Mouse (Mus musculus) liver, embryonic 13.5 days (tissue): ENCODE data around the gene Spg7. TPM values are rescaled to one million over a fixed set of nuclear protein-coding genes. Genes with fewer than 3 reads are reported as not detected.
"Not testable (repeated sequence)": the region's sequence is repeated elsewhere in the genome, so short reads cannot be mapped to it uniquely, and the experiment has no call there.

Experiments
- ATAC-seq: fragments of 200-750 bp; cut with Nextera tagmentation; 2 replicates; pipeline ENCODE4 v1.8.0; 2017; ENCODE audit warnings: low read depth, mild to moderate bottlenecking, moderate number of reproducible peaks, moderate library complexity
- DNase-seq: peaks from one replicate; pipeline ENCODE4 v3.0.0; 2022
- H3K27ac ChIP-seq: fragments of 300-500 bp; sonication (generic); 2 replicates; pipeline ENCODE4 v1.5.1; 2015; ENCODE audit warnings: moderate library complexity, mild to moderate bottlenecking, inconsistent platforms
- H3K27me3 ChIP-seq: fragments of 300-500 bp; sonication (generic); 2 replicates; pipeline ENCODE4 v1.6.1; 2015; ENCODE audit warnings: mild to moderate bottlenecking, inconsistent platforms
- H3K36me3 ChIP-seq: fragments of 300-500 bp; sonication (generic); 2 replicates; pipeline ENCODE4 v1.6.1; 2015; ENCODE audit warnings: mild to moderate bottlenecking, inconsistent platforms
- H3K4me1 ChIP-seq: fragments of 300-500 bp; sonication (generic); replicated peaks from 2 replicates; pipeline ENCODE4 v1.6.1; 2015; ENCODE audit warnings: inconsistent platforms
- H3K4me2 ChIP-seq: fragments of 300-500 bp; sonication (generic); 2 replicates; pipeline ENCODE4 v1.6.1; 2015; ENCODE audit warnings: inconsistent platforms, mild to moderate bottlenecking, moderate library complexity
- H3K4me3 ChIP-seq: fragments of 300-500 bp; sonication (generic); replicated peaks from 2 replicates; pipeline ENCODE4 v1.5.1; 2015; ENCODE audit warnings: mild to moderate bottlenecking, inconsistent platforms
- H3K9ac ChIP-seq: fragments of 300-500 bp; sonication (generic); 2 replicates; pipeline ENCODE4 v1.6.1; 2015; ENCODE audit warnings: mild to moderate bottlenecking, inconsistent platforms
- H3K9me3 ChIP-seq: fragments of 300-500 bp; sonication (generic); replicated peaks from 2 replicates; pipeline ENCODE4 v1.6.1; 2016; ENCODE audit warnings: inconsistent platforms
- WGBS: fragments of 180-500 bp; shearing (Covaris S2); methylation state at CpG from one replicate; pipeline ENCODE4 v1.1.7; 2015; ENCODE audit not compliant: insufficient replicate concordance; 5-methylcytosine and 5-hydroxymethylcytosine counted together
- polyA plus RNA-seq: library from polyadenylated mRNA; unstranded; fragments of >200 nt; fragmentation: Nextera tagmentation; extraction: Ambion mirVana; gene quantifications from 2 replicates; pipeline ENCODE4 v1.2.1, GENCODE M21; 2015

The Spg7 gene
- polyA plus RNA-seq, 1 experiment from 2014 or later = 25.3 TPM

DNA sequence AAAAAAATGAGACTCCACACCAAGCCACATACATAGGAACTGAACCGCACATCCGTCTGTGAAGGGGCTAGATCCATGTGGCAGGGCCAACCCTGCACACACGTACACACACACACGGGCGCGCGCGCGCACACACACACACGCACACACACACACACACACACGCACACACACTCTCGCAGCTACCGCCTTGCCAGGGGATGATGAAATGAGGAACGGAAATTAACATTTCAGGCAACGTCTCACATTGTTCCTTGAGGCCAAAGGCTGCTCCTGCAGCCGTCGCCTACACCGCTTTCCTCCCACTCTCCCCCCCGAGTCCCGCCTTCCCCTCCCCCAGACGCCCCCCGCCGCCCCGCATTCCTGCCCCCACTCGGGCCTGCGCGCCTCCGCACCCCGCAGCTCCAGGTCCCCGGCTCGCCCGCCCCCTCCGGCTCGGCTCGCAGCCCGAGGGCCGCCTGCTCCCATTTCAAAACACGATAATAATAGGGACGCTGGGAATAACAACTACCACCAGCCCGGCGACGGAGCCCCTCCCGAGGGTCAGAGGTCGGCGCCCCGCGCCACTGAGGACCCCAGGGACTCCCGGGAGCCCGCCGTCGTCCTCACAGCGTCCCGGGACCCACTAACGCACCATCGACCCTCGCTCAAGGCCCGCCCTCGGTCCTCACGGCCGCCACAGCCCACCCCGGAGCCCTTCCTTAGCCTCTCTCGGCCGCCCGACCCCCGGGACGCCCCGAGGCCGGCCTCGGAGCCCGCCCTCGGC is 21.6 kb upstream of the Spg7 start:
- under 1% methylated on average over 63 of the region's 71 CpGs for WGBS
- peak overlapping the region; percentile 100 for H3K4me3 ChIP-seq
- DNase-seq (peak; percentile 37), ATAC-seq (no peak)
- H3K4me2 ChIP-seq = peak overlapping the region; percentile 88
- peak overlapping the region; percentile 100 for H3K9ac ChIP-seq
- H3K9me3 ChIP-seq = no peaks in the 10 kb centered on the region
- 0 out of 2 replicates have a peak, but pooled peaks cover 3% of the 10 kb centered on the region for H3K36me3 ChIP-seq
- H3K27me3 ChIP-seq = no peaks in the 10 kb centered on the region
- H3K27ac ChIP-seq = peak overlapping the region; percentile 94
- H3K4me1 ChIP-seq = peaks cover 76% of the 10 kb centered on the region

GRCm38 (mm10) chr8:123041774-123042105 is 21.0 kb upstream of the Spg7 start:
- peak overlapping the region; percentile 94 for H3K27ac ChIP-seq
- no peak for DNase-seq
- 2% methylated on average over 42 of the region's 60 CpGs for whole genome bisulfite sequencing
- 0 out of 2 replicates have a peak, but pooled peaks cover 3% of the 10 kb centered on the region for H3K36me3 ChIP-seq
- ATAC-seq = no peak; the same call in 1 of the 2 replicates
- H3K4me1 ChIP-seq = peaks cover 70% of the 10 kb centered on the region
- no peaks in the 10 kb centered on the region for H3K27me3 ChIP-seq
- H3K9ac ChIP-seq = peak overlapping the region; percentile 100
- H3K4me2 ChIP-seq = peak overlapping the region; percentile 88
- H3K9me3 ChIP-seq = no peaks in the 10 kb centered on the region
- H3K4me3 ChIP-seq = peak overlapping the region; percentile 100

GRCm38 (mm10) chr8:123042158-123042973 is 20.4 kb upstream of the Spg7 start, which contains the start of gene Ankrd11:
TSS of gene Ankrd11 (minus strand) at chr8:123042277.
- Histone ChIP-seq H3K4me3 (peak within 1 kb of the TSS; percentile 100), H3K36me3 (0 out of 2 replicates have a peak, but pooled peaks cover 3% of the 10 kb centered on the region), H3K9ac (peak within 1 kb of the TSS; percentile 100), H3K9me3 (no peaks in the 10 kb centered on the region), H3K4me2 (peak within 1 kb of the TSS; percentile 90), H3K4me1 (peaks cover 64% of the 10 kb centered on the region), H3K27me3 (no peaks in the 10 kb centered on the region), H3K27ac (peak within 1 kb of the TSS; percentile 100)
- ATAC-seq = peak; percentile 95
- WGBS = under 1% methylated on average over 90 of the region's 91 CpGs
- peak; percentile 100 for DNase-seq

DNA sequence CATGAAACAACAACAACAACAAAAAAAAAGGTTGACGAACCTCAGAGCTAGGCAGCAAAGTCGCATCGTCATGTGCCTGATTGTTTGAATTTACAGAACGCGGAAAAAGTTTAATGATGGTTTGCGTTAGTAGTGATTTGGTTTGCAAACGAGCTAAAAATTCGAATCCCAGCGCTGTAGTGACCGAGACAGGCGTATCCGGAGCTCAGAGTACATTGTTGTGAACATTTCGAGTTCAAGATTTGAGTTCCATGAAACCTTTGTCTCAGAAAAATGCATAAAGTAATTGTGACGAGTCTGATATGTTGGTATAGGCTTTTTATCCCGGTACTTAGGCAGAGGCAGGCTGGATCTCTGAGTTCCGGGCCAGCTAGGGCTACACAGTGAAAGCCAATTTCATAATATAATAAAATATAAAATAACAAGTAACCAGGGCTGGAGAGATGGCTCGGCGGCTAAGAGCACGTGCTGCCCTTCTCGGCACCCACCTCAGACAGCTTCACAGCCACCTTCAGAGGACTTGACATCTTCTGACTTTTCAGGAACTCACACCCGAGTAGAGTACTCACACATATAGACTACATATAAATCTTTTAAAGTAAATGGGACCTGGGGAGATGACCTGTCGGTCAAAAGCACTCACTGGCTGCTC is 19.6 kb upstream of the Spg7 start:
- peaks cover 57% of the 10 kb centered on the region for H3K4me1 ChIP-seq
- peak overlapping the region; percentile 90 for H3K4me2 ChIP-seq
- H3K36me3 ChIP-seq = 0 out of 2 replicates have a peak, but pooled peaks cover 3% of the 10 kb centered on the region
- peak overlapping the region; percentile 100 for H3K4me3 ChIP-seq
- H3K27me3 ChIP-seq = no peaks in the 10 kb centered on the region
- H3K9ac ChIP-seq = peak overlapping the region; percentile 97
- H3K27ac ChIP-seq = peak overlapping the region; percentile 100
- H3K9me3 ChIP-seq = no peaks in the 10 kb centered on the region
- DNase-seq (no peak), ATAC-seq (no peak)
- WGBS = 14% methylated on average over 22 of the region's 22 CpGs

GRCm38 (mm10) chr8:123043941-123044340 is 18.8 kb upstream of the Spg7 start:
- H3K27me3 ChIP-seq = no peaks in the 10 kb centered on the region
- H3K27ac ChIP-seq = no peak overlapping the region; the same call in 1 of the 2 replicates
- peak overlapping the region; percentile 90 for H3K4me2 ChIP-seq
- H3K9ac ChIP-seq = peak overlapping the region; percentile 97
- DNase-seq (no peak), ATAC-seq (no peak)
- H3K4me3 ChIP-seq = peak overlapping the region; percentile 100
- H3K4me1 ChIP-seq = peaks cover 48% of the 10 kb centered on the region
- 0 out of 2 replicates have a peak, but pooled peaks cover 3% of the 10 kb centered on the region for H3K36me3 ChIP-seq
- WGBS = 80% methylated on average over 3 of the region's 3 CpGs
- no peaks in the 10 kb centered on the region for H3K9me3 ChIP-seq

GRCm38 (mm10) chr8:123044743-123045425 is 17.9 kb upstream of the Spg7 start:
- H3K9ac ChIP-seq, H3K36me3 ChIP-seq, H3K9me3 ChIP-seq, H3K27ac ChIP-seq, H3K4me3 ChIP-seq, ATAC-seq, H3K27me3 ChIP-seq, DNase-seq: not testable (repeated sequence)
- 85% methylated on average over 23 of the region's 23 CpGs for WGBS
- Histone ChIP-seq H3K4me2 (peak overlapping the region; percentile 90; the same call in 1 of the 2 replicates), H3K4me1 (peaks cover 39% of the 10 kb centered on the region)

DNA sequence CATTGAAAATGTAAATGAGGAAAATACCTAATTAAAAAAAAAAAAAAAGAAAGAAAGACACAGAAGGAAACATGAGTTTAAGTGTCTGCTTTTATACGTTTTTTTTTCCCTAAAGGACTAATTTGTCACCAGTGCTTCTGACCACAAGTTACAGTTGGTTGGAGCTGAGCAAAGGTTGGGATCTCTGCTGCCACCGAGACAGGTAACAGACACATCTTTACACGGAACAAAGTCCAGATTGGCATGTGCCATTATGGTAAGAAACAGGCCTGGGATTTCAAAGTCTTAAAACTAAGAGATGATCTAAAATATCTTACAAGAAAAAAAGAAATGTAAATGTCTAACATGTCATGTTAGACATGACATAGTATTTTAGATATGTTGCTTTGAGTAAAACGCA is 16.0 kb upstream of the Spg7 start:
- Histone ChIP-seq H3K4me2 (no peak overlapping the region), H3K27ac (no peak overlapping the region), H3K27me3 (no peaks in the 10 kb centered on the region), H3K36me3 (0 out of 2 replicates have a peak, but pooled peaks cover 3% of the 10 kb centered on the region), H3K9me3 (no peaks in the 10 kb centered on the region), H3K9ac (no peak overlapping the region), H3K4me3 (no peak overlapping the region), H3K4me1 (peaks cover 34% of the 10 kb centered on the region)
- 68% methylated on average over 4 of the region's 4 CpGs for WGBS
- ATAC-seq (no peak), DNase-seq (no peak)

DNA sequence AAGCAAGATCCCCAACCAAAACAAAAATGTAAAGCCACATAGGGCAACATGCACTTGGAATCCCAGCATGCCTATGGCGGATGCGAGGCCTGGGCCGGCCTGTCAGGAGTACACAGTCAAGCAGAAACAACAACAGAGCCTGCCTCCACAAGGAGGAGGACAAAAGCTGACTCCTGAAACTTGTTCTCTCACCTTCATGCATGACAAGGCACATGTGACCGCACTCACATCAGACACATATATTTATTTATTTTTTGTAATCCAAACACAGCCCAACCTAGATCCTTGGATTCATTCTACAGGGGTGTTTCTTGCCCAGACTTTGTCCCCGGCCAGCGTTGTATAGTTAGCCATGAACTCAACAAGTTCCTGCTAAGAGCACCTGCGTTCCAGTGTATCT is 14.9 kb upstream of the Spg7 start:
- WGBS = 86% methylated on average over 7 of the region's 7 CpGs
- no peaks in the 10 kb centered on the region for H3K9me3 ChIP-seq
- no peak overlapping the region for H3K27ac ChIP-seq
- no peak overlapping the region for H3K4me2 ChIP-seq
- no peak for ATAC-seq
- no peak overlapping the region for H3K9ac ChIP-seq
- DNase-seq = no peak
- H3K36me3 ChIP-seq = 0 out of 2 replicates have a peak, but pooled peaks cover 3% of the 10 kb centered on the region
- no peak overlapping the region for H3K4me3 ChIP-seq
- H3K4me1 ChIP-seq = peaks cover 34% of the 10 kb centered on the region
- H3K27me3 ChIP-seq = no peaks in the 10 kb centered on the region

GRCm38 (mm10) chr8:123048402-123048801 is 14.3 kb upstream of the Spg7 start:
- Histone ChIP-seq H3K9me3 (no peaks in the 10 kb centered on the region), H3K4me1 (peaks cover 31% of the 10 kb centered on the region), H3K27ac (no peak overlapping the region), H3K36me3 (0 out of 2 replicates have a peak, but pooled peaks cover 3% of the 10 kb centered on the region), H3K4me3 (no peak overlapping the region), H3K9ac (no peak overlapping the region), H3K4me2 (no peak overlapping the region), H3K27me3 (no peaks in the 10 kb centered on the region)
- DNase-seq (no peak), ATAC-seq (no peak)
- WGBS = 76% methylated on average over 7 of the region's 7 CpGs

GRCm38 (mm10) chr8:123051458-123051857 is 11.3 kb upstream of the Spg7 start:
- 55% methylated on average over 5 of the region's 5 CpGs for WGBS
- Histone ChIP-seq H3K4me2 (no peak overlapping the region), H3K9me3 (no peaks in the 10 kb centered on the region), H3K4me3 (no peak overlapping the region), H3K27me3 (no peaks in the 10 kb centered on the region), H3K36me3 (no peaks in the 10 kb centered on the region), H3K27ac (peak overlapping the region; percentile 69), H3K9ac (no peak overlapping the region), H3K4me1 (peaks cover 6% of the 10 kb centered on the region; the same call in 1 of the 2 replicates)
- peak; percentile 51; the same call in 1 of the 2 replicates for ATAC-seq
- no peak for DNase-seq
